Mouse (Mus musculus) liver, postnatal 0 days (tissue): ENCODE data around the gene Dnpep.

Experiments used
- CTCF ChIP-seq: sonication (generic); IDR thresholded peaks from 2 replicates; pipeline ENCODE4 v1.5.1; 2016; ENCODE audit warnings: antibody characterized with exemption, low read depth
- EP300 ChIP-seq: IDR thresholded peaks from 2 replicates; pipeline ENCODE4 v1.6.1; 2016; ENCODE audit warnings: antibody characterized with exemption, low read depth, mild to moderate bottlenecking

- TF ChIP-seq EP300 (no peak), CTCF (no peak)
These were observed 2.8 kb downstream of the Dnpep start for GRCm38 (mm10) chr1:75315011-75315410.
